Mouse (Mus musculus) forebrain, embryonic 16.5 days (tissue): Measurements from ENCODE around the gene Magoh. TPM values are rescaled to one million over a fixed set of nuclear protein-coding genes. Genes with fewer than 3 reads are reported as not detected.

Experiments
- ATAC-seq: fragments of 200-750 bp; cut with Nextera tagmentation; 2 replicates; pipeline ENCODE4 v1.8.0; 2017; ENCODE audit warnings: mild to moderate bottlenecking, moderate library complexity
- H3K27ac ChIP-seq: fragments of 300-500 bp; sonication (generic); 2 replicates; pipeline ENCODE4 v1.5.1; 2014; ENCODE audit warnings: low read length, control low read depth
- H3K27me3 ChIP-seq: fragments of 300-500 bp; sonication (generic); replicated peaks from 2 replicates; pipeline ENCODE4 v1.6.1; 2014; ENCODE audit warnings: low read length; ENCODE audit not compliant: control insufficient read depth, insufficient read depth
- H3K36me3 ChIP-seq: fragments of 300-500 bp; sonication (generic); 2 replicates; pipeline ENCODE4 v1.6.1; 2014; ENCODE audit not compliant: control insufficient read depth, insufficient read depth
- H3K4me1 ChIP-seq: fragments of 300-500 bp; sonication (generic); replicated peaks from 2 replicates; pipeline ENCODE4 v1.6.1; 2014; ENCODE audit warnings: low read length; ENCODE audit not compliant: control insufficient read depth, insufficient read depth
- H3K4me2 ChIP-seq: fragments of 300-500 bp; sonication (generic); 2 replicates; pipeline ENCODE4 v1.6.1; 2014; ENCODE audit warnings: mild to moderate bottlenecking, low read length, control low read depth
- H3K4me3 ChIP-seq: fragments of 300-500 bp; sonication (generic); replicated peaks from 2 replicates; pipeline ENCODE4 v1.5.1; 2014; ENCODE audit warnings: mild to moderate bottlenecking, low read length, control low read depth
- H3K9ac ChIP-seq: fragments of 300-500 bp; sonication (generic); replicated peaks from 2 replicates; pipeline ENCODE4 v1.6.1; 2014; ENCODE audit warnings: low read depth, low read length, control low read depth
- H3K9me3 ChIP-seq: fragments of 300-500 bp; sonication (generic); 2 replicates; pipeline ENCODE4 v1.6.1; 2016; ENCODE audit warnings: low read length; ENCODE audit not compliant: control insufficient read depth
- WGBS: fragments of 180-500 bp; shearing (Covaris S2); extraction: QIAGEN DNeasy Blood & Tissue Kit; methylation state at CpG from one replicate; pipeline ENCODE4 v1.1.7; 2014; 5-methylcytosine and 5-hydroxymethylcytosine counted together
- polyA plus RNA-seq: library from polyadenylated mRNA; unstranded; fragments of >200 nt; fragmentation: Nextera tagmentation; extraction: Ambion mirVana; gene quantifications from 2 replicates; pipeline ENCODE4 v1.2.1, GENCODE M21; 2015

Magoh gene
- polyA plus RNA-seq, 1 experiment from 2014 or later = 118 TPM

GRCm38 (mm10) chr4:107904252-107904651 lies 24.7 kb downstream of the Magoh start:
- H3K27ac ChIP-seq = no peak overlapping the region
- no peak overlapping the region for H3K4me2 ChIP-seq
- 97% methylated on average over 10 of the region's 10 CpGs for WGBS
- no peaks in the 10 kb centered on the region; the same call in 1 of the 2 replicates for H3K36me3 ChIP-seq
- no peaks in the 10 kb centered on the region for H3K27me3 ChIP-seq
- no peak overlapping the region for H3K4me3 ChIP-seq
- H3K9ac ChIP-seq = no peak overlapping the region
- no peaks in the 10 kb centered on the region for H3K4me1 ChIP-seq
- ATAC-seq = no peak
- H3K9me3 ChIP-seq = no peaks in the 10 kb centered on the region

GRCm38 (mm10) chr4:107906561-107906960 lies 27.0 kb downstream of the Magoh start:
- Histone ChIP-seq H3K27ac (no peak overlapping the region), H3K4me1 (no peaks in the 10 kb centered on the region), H3K36me3 (no peaks in the 10 kb centered on the region; the same call in 1 of the 2 replicates), H3K4me2 (no peak overlapping the region), H3K27me3 (no peaks in the 10 kb centered on the region), H3K9me3 (no peaks in the 10 kb centered on the region), H3K4me3 (no peak overlapping the region), H3K9ac (no peak overlapping the region)
- ATAC-seq = no peak
- 91% methylated on average over 9 of the region's 9 CpGs for WGBS

DNA sequence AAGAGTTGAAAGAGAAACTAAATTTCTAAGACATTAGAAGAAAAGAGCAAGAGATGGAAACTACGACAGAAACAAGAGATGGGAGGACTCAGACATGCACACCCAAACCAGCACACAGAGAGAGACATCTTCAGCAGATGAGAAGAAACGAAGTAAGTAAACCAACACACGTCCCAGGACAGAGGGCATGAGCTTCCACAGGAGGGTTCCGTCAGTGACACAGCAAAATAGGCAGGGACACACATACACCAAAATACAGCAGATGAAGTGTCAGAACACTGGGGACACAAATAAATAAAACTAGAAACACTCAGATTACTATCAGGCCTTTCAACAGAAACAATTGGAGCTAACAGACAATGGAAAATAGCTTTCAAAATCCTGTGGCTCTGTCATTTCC lies 30.5 kb downstream of the Magoh start:
- Histone ChIP-seq H3K36me3 (no peaks in the 10 kb centered on the region; the same call in 1 of the 2 replicates), H3K9ac (no peak overlapping the region), H3K4me3 (no peak overlapping the region), H3K27ac (no peak overlapping the region), H3K4me1 (no peaks in the 10 kb centered on the region), H3K27me3 (no peaks in the 10 kb centered on the region), H3K4me2 (no peak overlapping the region), H3K9me3 (no peaks in the 10 kb centered on the region)
- WGBS = 88% methylated on average over 4 of the region's 4 CpGs
- ATAC-seq = no peak

- Histone ChIP-seq H3K36me3 (no peaks in the 10 kb centered on the region), H3K27me3 (no peaks in the 10 kb centered on the region), H3K9me3 (no peaks in the 10 kb centered on the region), H3K4me2 (no peak overlapping the region), H3K9ac (no peak overlapping the region), H3K4me1 (peaks cover 13% of the 10 kb centered on the region), H3K27ac (no peak overlapping the region), H3K4me3 (no peak overlapping the region)
- ATAC-seq = no peak
- 85% methylated on average over 2 of the region's 2 CpGs for WGBS
Measured at GRCm38 (mm10) chr4:107920336-107920735, 40.8 kb downstream of the Magoh start.

- H3K9me3 ChIP-seq = no peaks in the 10 kb centered on the region
- H3K4me3 ChIP-seq = no peak overlapping the region
- ATAC-seq = no peak
- no peaks in the 10 kb centered on the region for H3K27me3 ChIP-seq
- H3K36me3 ChIP-seq = no peaks in the 10 kb centered on the region
- H3K9ac ChIP-seq = no peak overlapping the region
- H3K4me2 ChIP-seq = no peak overlapping the region
- H3K27ac ChIP-seq = no peak overlapping the region
- WGBS = 83% methylated on average over 8 of the region's 8 CpGs
- peaks cover 13% of the 10 kb centered on the region for H3K4me1 ChIP-seq
Measured at GRCm38 (mm10) chr4:107921152-107921695, 41.7 kb downstream of the Magoh start.

- Histone ChIP-seq H3K4me1 (peaks cover 13% of the 10 kb centered on the region), H3K4me2 (no peak overlapping the region), H3K36me3 (no peaks in the 10 kb centered on the region), H3K9ac (no peak overlapping the region), H3K27me3 (no peaks in the 10 kb centered on the region), H3K4me3 (no peak overlapping the region), H3K27ac (no peak overlapping the region), H3K9me3 (no peaks in the 10 kb centered on the region)
- WGBS = 73% methylated on average over 4 of the region's 4 CpGs
- ATAC-seq = no peak
Measured at GRCm38 (mm10) chr4:107921952-107922351, 42.4 kb downstream of the Magoh start.

- Histone ChIP-seq H3K9me3 (no peaks in the 10 kb centered on the region), H3K27ac (peak within 1 kb of the TSS; percentile 33; the same call in 1 of the 2 replicates), H3K4me1 (peaks cover 13% of the 10 kb centered on the region), H3K4me3 (peak within 1 kb of the TSS; percentile 67), H3K36me3 (no peaks in the 10 kb centered on the region), H3K4me2 (peak within 1 kb of the TSS; percentile 89), H3K9ac (peak within 1 kb of the TSS; percentile 80), H3K27me3 (no peaks in the 10 kb centered on the region)
- peak; percentile 94 for ATAC-seq
- WGBS = 1% methylated on average over 38 of the region's 38 CpGs
Measured at GRCm38 (mm10) chr4:107923145-107923802, 43.7 kb downstream of the Magoh start, which contains the start of gene Cpt2. TSS of gene Cpt2 (minus strand) at chr4:107923610.

DNA sequence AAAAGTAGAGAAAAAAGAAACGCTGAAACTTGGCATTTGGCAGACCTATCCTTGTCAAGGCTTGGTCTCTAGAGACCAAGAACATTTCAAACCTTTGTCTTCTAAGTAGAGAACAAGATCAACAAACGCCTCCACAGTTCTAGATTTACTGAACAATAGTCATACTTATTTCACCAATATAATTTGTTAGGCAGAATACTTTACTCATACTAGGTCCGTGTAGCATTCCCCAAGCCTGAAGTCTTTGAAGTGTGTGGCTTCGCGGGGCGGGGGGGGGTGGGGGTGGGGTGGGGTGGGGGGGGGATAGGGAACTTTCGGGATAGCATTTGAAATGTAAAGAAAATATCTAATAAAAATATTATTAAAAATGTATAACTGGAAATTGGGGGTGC lies 44.2 kb downstream of the Magoh start:
- H3K27me3 ChIP-seq = no peaks in the 10 kb centered on the region
- peak overlapping the region; percentile 80; the same call in 1 of the 2 replicates for H3K9ac ChIP-seq

DNA sequence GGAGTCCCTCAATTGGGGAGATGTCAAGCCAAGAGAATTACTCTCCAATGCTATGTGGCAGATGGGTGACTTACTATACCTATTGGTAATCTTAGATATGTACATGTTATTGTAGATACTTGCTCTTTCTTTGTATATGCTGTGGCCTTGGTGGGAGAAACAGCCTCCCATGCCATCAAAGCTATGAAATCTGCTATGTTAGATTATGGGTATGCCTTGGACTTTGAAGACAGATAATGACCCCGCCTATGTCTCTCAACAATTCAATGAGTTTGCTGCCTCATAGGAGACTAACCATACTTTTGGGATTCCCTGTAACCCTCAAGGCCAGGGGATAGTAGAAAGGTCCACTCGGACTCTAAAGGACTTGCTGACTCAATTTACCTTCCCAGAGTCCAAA lies 48.7 kb downstream of the Magoh start:
- Histone ChIP-seq H3K36me3 (no peaks in the 10 kb centered on the region), H3K27me3 (no peaks in the 10 kb centered on the region), H3K4me3 (no peak overlapping the region), H3K4me1 (peaks cover 3% of the 10 kb centered on the region; the same call in 1 of the 2 replicates), H3K27ac (no peak overlapping the region), H3K4me2 (no peak overlapping the region), H3K9me3 (no peaks in the 10 kb centered on the region), H3K9ac (no peak overlapping the region)
- 66% methylated on average over 2 of the region's 2 CpGs for WGBS
- no peak for ATAC-seq

More for the DNA sequence above, 44.2 kb downstream of the Magoh start:
- H3K4me1 ChIP-seq = peaks cover 13% of the 10 kb centered on the region
- no peaks in the 10 kb centered on the region for H3K9me3 ChIP-seq
- H3K4me3 ChIP-seq = peak overlapping the region; percentile 67
- no peak overlapping the region for H3K27ac ChIP-seq
- peak overlapping the region; percentile 89 for H3K4me2 ChIP-seq
- 47% methylated on average over 7 of the region's 7 CpGs for WGBS
- H3K36me3 ChIP-seq = no peaks in the 10 kb centered on the region
- ATAC-seq = peak; percentile 32
